Mouse (Mus musculus) retina, postnatal 1 day (tissue): ENCODE data around the gene Ccr5.

ENCODE experiments used
- DNase-seq: peaks from one replicate; pipeline ENCODE4 v3.0.0-alpha.2; 2012

Ccr5 gene

DNA sequence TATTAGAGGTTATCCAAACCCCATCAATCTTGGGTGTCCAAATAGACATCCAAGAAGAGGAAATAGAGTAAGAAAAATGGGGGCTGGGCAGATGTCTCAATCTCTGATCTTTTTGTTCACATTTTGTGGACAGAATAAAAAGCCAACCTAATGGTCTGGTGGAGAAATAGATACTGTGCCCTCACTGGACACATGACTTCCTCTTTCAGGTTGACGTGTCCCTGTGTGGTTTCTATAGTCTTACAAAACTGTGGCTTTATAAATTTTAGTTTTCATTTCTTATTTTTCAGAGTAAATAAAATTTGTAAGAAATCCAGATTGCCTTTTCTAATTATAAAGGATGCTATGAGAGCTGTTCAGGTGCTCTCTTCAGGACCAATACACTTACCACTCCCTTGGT lies 22.3 kb downstream of the Ccr5 start:
- DNase-seq: no peak

- DNase-seq: no peak
These were observed 25.0 kb downstream of the Ccr5 start for GRCm38 (mm10) chr9:124146307-124146706.
